Mouse (Mus musculus): ENCODE data around the gene Skint7.
"Not testable (repeated sequence)": the region's sequence is repeated elsewhere in the genome, so short reads cannot be mapped to it uniquely, and the experiment has no call there.

Skint7 gene

DNA sequence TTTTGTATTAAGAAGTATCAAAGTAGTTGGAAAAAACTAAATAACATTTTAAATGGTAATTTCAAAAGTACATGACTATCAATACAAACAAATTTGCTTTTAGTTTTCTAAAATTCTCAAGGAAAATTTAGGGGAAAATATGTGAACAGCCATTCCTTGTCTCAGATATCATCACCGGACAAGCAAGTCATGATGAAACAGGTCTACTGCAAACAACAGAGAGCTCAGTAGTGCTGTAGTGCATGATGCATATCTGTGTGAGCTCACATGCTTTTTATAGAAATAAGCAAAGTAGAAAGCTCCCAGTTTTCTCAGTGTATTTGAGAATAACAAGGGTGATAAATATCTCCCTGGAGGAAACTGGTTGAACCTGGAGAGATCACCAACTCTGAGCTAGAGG lies at the start of gene Skint7:
Gene Skint7, plus strand, starts transcription at position 301 of the 400 bp plus-strand sequence.
- in situ Hi-C loops (cut with MboI, MseI) = no loop called here

GRCm38 (mm10) chr4:111961309-111961708 lies 11.4 kb upstream of the Skint7 start:
- in situ Hi-C loops (cut with MboI, MseI) = no loop called here

DNA sequence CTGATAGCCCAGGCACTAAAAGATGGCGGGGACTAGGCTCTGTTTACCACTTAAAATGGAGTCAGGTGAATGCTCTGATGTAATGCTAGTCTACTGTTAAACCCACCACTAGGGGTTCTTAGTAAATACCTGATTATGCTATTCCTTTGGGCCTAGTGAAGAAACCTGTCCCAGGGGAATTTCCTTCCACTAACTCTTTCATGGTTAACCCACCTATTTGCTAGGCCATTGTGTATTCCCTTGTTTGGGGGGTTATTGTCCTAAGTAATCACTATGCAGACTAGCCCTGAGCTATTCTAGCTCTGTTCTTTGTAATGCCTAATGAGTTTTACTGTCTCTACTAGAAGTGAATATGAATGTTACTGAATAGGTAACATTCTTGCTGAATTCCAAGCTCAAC lies 9.5 kb upstream of the Skint7 start:
- in situ Hi-C loops (cut with MboI, MseI) = not testable (repeated sequence)

DNA sequence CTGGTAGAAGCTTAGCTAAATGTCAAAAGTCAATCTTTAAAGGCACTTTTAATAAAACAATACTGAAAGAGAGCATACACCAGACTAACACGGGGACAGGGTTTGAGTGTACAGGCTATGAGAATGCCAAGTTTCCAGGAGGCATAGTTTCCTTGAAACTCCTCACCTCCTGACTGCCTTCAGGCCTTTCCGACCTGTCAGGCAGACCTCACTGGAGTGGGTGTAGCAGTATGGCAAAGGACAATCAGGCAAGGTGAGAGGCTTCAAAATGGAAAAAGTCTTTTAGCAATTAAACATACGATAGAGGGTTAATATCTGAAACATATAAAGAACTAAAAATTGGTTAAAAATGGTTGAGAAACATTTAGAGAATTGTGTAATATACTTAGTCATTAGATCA lies 9.1 kb upstream of the Skint7 start:
- in situ Hi-C loops (cut with MboI, MseI) = no loop called here

DNA sequence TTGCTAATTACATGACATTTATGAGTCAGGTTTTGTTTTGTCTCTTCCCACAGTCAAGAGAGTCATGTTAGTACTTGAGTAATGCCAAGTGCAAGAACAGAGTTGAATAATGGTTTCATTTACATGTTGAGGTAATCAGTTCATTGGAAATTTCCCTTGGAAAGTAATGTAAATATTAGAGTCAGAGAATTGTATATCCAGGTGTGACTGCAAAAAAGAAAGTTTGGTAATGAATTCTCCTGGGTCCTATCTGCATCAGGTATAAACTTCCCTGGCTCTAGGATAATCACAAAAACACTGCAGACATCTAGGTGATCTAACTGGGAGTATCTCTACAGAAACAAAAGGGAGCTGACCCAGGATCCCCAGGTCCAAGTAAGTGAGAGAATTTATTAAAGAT lies 33.2 kb downstream of the Skint7 start, which contains the start of gene Skint1:
Gene Skint1, plus strand, starts transcription at position 301 of the 400 bp plus-strand sequence.
- in situ Hi-C loops (cut with MboI, MseI) = no loop called here
